Mouse (Mus musculus) large intestine, adult 2 months (tissue): ENCODE results near the gene Itgb3. TPM values are rescaled to one million over a fixed set of nuclear protein-coding genes. Genes with fewer than 3 reads are reported as not detected.

Experiments
- DNase-seq: peaks from one replicate; pipeline ENCODE4 v3.0.0-alpha.2; 2012; ENCODE audit warnings: low read depth, low spot score
- WGBS: fragments of 180-500 bp; shearing (Covaris S2); methylation state at CpG from one replicate; pipeline ENCODE4 v1.1.7; 2018; 5-methylcytosine and 5-hydroxymethylcytosine counted together
- polyA plus RNA-seq: library from polyadenylated mRNA; depleted of rRNA; stranded (reverse); fragments of >200 nt; gene quantifications from 2 replicates; pipeline ENCODE4 v1.2.3, GENCODE M21; 2012

Itgb3 gene
- polyA plus RNA-seq, 1 experiment = 6.9 TPM

GRCm38 (mm10) chr11:104645402-104645801 lies 37.6 kb downstream of the Itgb3 start:
- WGBS = 92% methylated on average over 6 of the region's 6 CpGs
- DNase-seq = no peak

DNA sequence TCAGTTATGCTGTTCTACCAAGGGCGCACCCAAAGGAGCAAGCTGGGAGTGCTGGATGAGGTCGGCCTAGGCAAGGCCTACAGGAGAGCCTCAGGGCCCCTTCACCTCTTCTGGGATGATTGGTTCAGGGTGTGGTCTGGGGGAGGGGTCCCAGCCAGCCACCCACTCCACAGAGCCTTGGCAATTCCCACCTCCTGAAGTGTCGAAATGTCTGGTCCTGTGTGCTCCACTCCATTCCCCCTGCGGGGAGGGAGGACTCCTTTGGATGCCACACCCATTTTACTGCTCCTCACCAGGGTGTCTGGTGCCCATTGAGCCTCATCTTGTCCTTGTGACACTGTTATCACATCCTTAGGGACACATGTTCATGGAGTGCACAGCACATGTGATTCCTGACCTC lies 38.4 kb downstream of the Itgb3 start:
- DNase-seq = no peak
- WGBS = 58% methylated on average over 4 of the region's 4 CpGs

DNA sequence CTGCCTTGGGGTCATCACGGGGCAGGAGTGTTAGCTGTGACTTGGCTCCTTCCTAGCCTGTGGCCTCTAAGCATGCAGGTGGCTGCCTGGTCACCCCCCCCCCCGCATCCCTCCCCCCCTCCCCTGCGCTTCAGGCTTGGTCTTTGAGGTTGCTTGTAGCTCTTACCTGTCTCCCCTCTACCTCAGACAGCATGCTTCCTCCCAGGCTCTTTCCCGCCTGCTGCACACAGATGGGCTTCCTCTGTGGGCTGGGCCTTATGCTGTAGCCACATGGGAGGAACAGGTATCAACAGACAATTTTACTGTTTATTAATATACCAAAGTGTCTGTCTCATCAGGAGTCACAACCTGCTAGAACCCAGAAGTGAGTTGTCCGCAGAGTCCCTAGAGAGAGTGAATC lies 38.8 kb downstream of the Itgb3 start:
- no peak for DNase-seq
- 77% methylated on average over 5 of the region's 5 CpGs for WGBS

GRCm38 (mm10) chr11:104647188-104647867 lies 39.5 kb downstream of the Itgb3 start:
- WGBS = 68% methylated on average over 8 of the region's 8 CpGs

DNA sequence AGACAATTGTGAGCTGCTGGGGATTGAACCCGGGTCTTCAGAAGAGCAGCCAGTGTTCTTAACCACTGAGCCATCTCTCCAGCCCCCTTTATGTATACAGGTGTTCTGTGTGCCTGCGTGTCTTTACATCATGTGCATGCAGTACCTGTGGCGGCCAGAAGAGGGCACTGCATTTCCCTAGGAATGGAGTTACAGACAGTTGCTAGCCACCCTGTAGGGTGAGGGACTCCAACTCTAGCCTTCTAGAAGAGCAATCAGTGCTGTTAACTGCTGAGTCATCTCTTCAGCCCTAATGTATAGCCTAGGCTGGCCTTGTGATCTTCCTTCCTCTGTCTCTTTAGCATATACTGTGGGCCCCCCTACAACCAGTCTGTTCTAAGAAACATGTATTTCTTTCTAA lies 40.8 kb downstream of the Itgb3 start:
- DNase-seq = no peak
- WGBS = 72% methylated on average over 3 of the region's 3 CpGs

More at GRCm38 (mm10) chr11:104647188-104647867, 39.5 kb downstream of the Itgb3 start:
- no peak for DNase-seq

DNA sequence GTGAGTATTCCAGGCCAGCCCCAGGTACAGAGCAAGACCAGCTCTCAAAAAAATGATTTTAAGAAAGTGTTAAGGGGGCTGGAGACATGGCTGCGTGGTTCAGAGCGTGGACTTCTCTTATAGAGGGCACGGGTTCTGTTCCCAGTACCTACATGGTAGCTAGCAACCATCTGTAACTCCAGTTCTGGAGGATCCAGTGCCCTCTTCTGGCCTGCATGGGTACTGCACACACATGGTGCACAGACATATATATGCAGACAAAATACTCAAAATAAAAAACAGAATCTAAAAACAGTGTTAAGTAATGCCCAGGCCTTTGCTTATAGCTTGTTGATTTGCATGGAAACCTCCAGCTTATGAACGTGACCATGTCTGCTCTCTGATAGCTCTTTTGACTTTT lies 52.8 kb downstream of the Itgb3 start:
- 96% methylated on average over 4 of the region's 4 CpGs for WGBS
- DNase-seq = no peak

DNA sequence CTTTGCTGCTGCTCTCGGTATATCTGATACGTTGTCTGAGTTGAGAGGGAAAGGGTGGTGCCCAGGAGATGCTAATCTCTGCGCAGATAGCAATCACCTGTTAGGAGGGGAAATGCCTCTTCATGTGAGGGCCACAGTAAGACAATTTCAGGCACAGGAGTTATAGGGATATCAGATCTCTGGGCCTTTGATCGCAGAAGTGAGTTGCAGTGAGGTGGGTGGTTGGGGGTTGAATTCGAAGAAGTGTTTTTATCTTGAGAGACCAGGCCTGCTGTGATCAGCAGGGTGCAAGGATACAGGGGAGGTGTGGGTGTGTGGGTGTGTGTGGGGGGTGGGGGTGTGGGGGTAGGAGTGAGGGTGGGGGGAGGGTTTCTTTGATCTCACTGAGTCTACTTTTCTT lies 53.3 kb downstream of the Itgb3 start:
- WGBS = 85% methylated on average over 5 of the region's 5 CpGs
- DNase-seq = no peak

- DNase-seq = no peak
Observed at GRCm38 (mm10) chr11:104661531-104662205, 53.9 kb downstream of the Itgb3 start.

GRCm38 (mm10) chr11:104662573-104662972 lies 54.8 kb downstream of the Itgb3 start:
- DNase-seq = no peak
- WGBS = 78% methylated on average over 11 of the region's 11 CpGs

More at GRCm38 (mm10) chr11:104661531-104662205, 53.9 kb downstream of the Itgb3 start:
- 75% methylated on average over 20 of the region's 20 CpGs for WGBS

DNA sequence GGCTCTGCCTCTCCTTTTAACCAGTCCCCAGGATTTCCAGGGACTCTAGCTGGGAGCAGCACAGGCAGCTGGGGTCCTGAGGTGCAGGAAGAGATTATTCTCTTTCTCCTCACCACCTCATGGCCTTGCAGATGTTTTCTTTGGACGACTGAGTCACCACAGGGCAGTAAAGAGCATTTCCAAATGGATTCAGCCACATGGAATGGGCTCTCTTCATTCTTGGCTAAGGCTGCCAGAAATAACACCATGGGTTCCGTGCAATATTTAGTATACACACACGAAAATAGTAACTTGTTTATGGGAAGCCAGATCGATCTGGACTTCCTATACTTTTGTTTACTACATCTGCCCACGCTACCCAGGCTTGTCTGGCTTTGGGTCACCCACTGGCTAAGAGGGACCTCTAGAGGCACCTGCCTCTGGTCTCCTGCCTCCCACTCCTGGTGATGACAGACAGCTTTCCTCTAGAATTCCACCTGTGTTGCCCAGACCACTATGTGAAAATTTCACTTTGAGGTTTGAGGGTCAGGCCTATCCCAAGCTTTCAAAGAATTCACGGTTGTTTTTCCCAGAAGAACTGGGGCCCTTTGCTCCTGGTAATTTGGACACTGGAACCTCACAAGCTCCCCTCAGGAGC lies 55.6 kb downstream of the Itgb3 start:
- 56% methylated on average over 6 of the region's 6 CpGs for whole genome bisulfite sequencing
- no peak for DNase-seq

GRCm38 (mm10) chr11:104663878-104664261 lies 56.1 kb downstream of the Itgb3 start:
- WGBS = 21% methylated on average over 3 of the region's 3 CpGs
- no peak for DNase-seq

GRCm38 (mm10) chr11:104664441-104664840 lies 56.6 kb downstream of the Itgb3 start:
- DNase-seq = no peak

GRCm38 (mm10) chr11:104667399-104667798 lies 59.6 kb downstream of the Itgb3 start:
- WGBS = 41% methylated on average over 5 of the region's 5 CpGs
- no peak for DNase-seq

DNA sequence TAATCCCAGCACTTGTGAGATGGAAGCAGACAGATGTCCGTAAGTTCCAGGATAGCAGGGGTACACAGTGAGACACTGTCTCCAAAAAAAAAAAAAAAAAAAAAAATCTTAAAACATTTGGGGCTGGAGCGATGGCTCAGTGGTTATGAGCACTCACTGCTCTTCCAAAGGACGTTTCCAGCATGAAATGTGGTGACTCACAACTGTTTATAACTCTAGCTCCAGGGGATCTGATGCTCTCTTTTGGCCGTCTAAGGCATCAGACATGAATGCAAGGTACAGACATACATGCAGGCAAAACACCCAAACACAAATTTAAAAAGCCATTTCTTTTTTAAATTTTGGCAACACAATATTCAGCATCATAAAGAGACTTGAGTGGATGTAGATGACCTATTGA lies 65.6 kb downstream of the Itgb3 start:
- DNase-seq = no peak
- WGBS = 53% methylated on average over 4 of the region's 4 CpGs

DNA sequence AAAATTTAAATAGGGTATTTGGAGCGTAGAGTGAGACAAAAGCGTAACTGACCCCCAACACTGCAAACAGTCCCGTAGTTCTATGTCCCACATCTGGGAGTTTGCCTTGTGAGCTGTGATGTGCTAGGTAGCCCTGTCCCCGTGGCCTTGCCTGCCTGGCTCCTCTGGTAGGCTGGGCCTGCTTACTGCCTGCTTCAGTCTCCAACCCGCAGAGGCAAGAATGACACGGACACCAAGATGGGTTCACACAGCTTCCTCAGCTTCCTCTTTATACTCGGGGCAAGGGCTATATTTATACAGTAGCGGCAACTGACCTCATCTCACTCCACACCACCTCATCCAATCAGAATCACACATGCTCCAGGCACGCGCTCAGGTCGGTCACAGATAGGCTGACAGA lies 67.0 kb downstream of the Itgb3 start:
- DNase-seq = no peak
- WGBS = 92% methylated on average over 11 of the region's 11 CpGs

DNA sequence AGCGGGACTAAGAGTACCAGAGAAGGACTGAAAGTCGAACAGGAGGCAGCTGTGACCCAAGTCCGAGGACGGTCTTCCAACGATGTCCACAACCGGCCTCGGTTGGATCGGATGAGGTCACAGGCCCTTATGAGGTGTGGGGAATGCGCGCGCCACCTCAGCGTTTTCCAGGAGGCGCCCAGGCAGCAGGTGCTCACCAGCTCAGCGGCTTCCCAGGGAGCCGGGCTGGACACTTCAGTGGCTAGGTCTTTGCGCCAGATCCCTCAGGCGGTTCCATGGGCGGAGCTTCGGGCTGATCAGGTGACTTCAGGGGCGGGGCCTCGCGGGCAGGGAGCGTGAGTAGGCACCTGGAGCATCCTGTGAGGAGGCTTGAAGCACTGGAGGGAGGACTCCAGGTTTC lies 77.7 kb downstream of the Itgb3 start, which contains the start of gene Gm11639:
Gm11639 (plus strand) TSS at position 160 of the 400 bp plus-strand sequence.
- 27% methylated on average over 23 of the region's 23 CpGs for WGBS
- DNase-seq = no peak

- WGBS = 87% methylated on average over 6 of the region's 6 CpGs
- DNase-seq = no peak
Observed at GRCm38 (mm10) chr11:104693235-104693634, 85.4 kb downstream of the Itgb3 start.

- 48% methylated on average over 15 of the region's 15 CpGs for WGBS
- no peak for DNase-seq
Observed at GRCm38 (mm10) chr11:104704097-104704496, 96.3 kb downstream of the Itgb3 start.

DNA sequence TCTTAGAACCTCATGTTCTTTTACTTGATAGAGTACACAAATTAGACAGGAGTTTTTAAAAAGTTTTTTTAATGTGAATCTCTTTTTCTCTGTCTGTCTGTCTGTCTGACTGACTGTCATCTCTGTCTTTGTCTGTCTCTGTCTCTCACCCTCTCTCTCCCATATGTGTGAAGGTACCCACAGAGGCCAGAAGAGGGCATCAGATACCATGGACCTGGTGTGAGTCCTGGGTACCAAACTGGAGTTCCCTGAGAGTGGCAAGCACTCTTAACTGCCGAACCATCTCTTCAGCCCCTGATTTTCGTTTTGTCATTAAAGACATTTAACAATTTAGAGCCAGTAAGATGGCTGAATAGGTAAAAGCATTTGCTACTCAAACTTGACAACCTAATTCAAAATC lies 99.3 kb downstream of the Itgb3 start:
- 53% methylated on average over 2 of the region's 2 CpGs for WGBS
- no peak for DNase-seq
